Mouse (Mus musculus) left cerebral cortex, adult 11 months (tissue): ENCODE measurements around the gene Rbmx2.
A peak's percentile ranks its signal among the peaks of the same experiment; 100 is the strongest.

Experiments used
- DNase-seq: peaks from one replicate; pipeline ENCODE4 v3.0.0; 2022; ENCODE audit warnings: low spot score

The Rbmx2 gene

GRCm38 (mm10) chrX:48694864-48695371, at the start of gene Rbmx2:
Gene Rbmx2, plus strand, starts transcription at chrX:48695004.
- DNase-seq = peak; percentile 87

GRCm38 (mm10) chrX:48666807-48667206, 28.0 kb upstream of the Rbmx2 start:
- DNase-seq = no peak

GRCm38 (mm10) chrX:48669588-48669987, 25.2 kb upstream of the Rbmx2 start:
- no peak for DNase-seq

GRCm38 (mm10) chrX:48671714-48672113, 23.1 kb upstream of the Rbmx2 start:
- no peak for DNase-seq

- DNase-seq = no peak
Measured at GRCm38 (mm10) chrX:48674171-48674570, 20.6 kb upstream of the Rbmx2 start, which contains the start of gene Gpr119. Gene Gpr119, minus strand, starts transcription at chrX:48674478.

- DNase-seq = no peak
Measured at GRCm38 (mm10) chrX:48683451-48683850, 11.4 kb upstream of the Rbmx2 start.

- DNase-seq = no peak
Measured at GRCm38 (mm10) chrX:48683857-48684256, 10.9 kb upstream of the Rbmx2 start.

- no peak for DNase-seq
Measured at GRCm38 (mm10) chrX:48694460-48694859, 344 bp upstream of the Rbmx2 start.

- DNase-seq = no peak
Measured at GRCm38 (mm10) chrX:48709701-48710100, 14.9 kb downstream of the Rbmx2 start.

- no peak for DNase-seq
Measured at GRCm38 (mm10) chrX:48712846-48713245, 18.0 kb downstream of the Rbmx2 start.

- DNase-seq = no peak
Measured at GRCm38 (mm10) chrX:48754710-48755283, 60.0 kb downstream of the Rbmx2 start.
